Mouse (Mus musculus): ENCODE measurements around the gene Kcnc3.

Kcnc3 gene

GRCm38 (mm10) chr7:44590402-44591347 lies at the start of gene Kcnc3:
Gene Kcnc3 (plus strand): TSS chr7:44590664.
- peak; percentile 98 for DNase-seq

- no peak for DNase-seq
These were observed 47.9 kb upstream of the Kcnc3 start for GRCm38 (mm10) chr7:44542555-44542954.

- DNase-seq: no peak
These were observed 47.4 kb upstream of the Kcnc3 start for GRCm38 (mm10) chr7:44543071-44543470.

- DNase-seq: no peak
These were observed 44.2 kb upstream of the Kcnc3 start for GRCm38 (mm10) chr7:44546274-44546673.

- DNase-seq: no peak
These were observed 43.4 kb upstream of the Kcnc3 start for GRCm38 (mm10) chr7:44547041-44547440.

GRCm38 (mm10) chr7:44547725-44548124 lies 42.7 kb upstream of the Kcnc3 start:
- peak; percentile 55 for DNase-seq

- peak; percentile 100 for DNase-seq
These were observed 41.9 kb upstream of the Kcnc3 start, which contains the start of gene Pold1 for GRCm38 (mm10) chr7:44548497-44549087. Gene Pold1 (minus strand): TSS chr7:44548849.

- DNase-seq: peak; percentile 55
These were observed 40.6 kb upstream of the Kcnc3 start for GRCm38 (mm10) chr7:44549621-44550408.

- no peak for DNase-seq
These were observed 40.1 kb upstream of the Kcnc3 start for GRCm38 (mm10) chr7:44550409-44550678.

- peak; percentile 34 for DNase-seq
These were observed 39.2 kb upstream of the Kcnc3 start for GRCm38 (mm10) chr7:44551301-44551700.

- peak; percentile 50 for DNase-seq
These were observed 38.7 kb upstream of the Kcnc3 start for GRCm38 (mm10) chr7:44551731-44552130.

GRCm38 (mm10) chr7:44552141-44552908 lies 38.1 kb upstream of the Kcnc3 start:
- peak; percentile 41 for DNase-seq

GRCm38 (mm10) chr7:44553196-44553764 lies 37.2 kb upstream of the Kcnc3 start:
- no peak for DNase-seq

GRCm38 (mm10) chr7:44553826-44554225 lies 36.6 kb upstream of the Kcnc3 start, which contains the start of gene Nr1h2:
Gene Nr1h2 (minus strand): TSS chr7:44553951.
- peak; percentile 93 for DNase-seq

- no peak for DNase-seq
These were observed 32.8 kb upstream of the Kcnc3 start for GRCm38 (mm10) chr7:44557629-44558028.

- peak; percentile 89 for DNase-seq
These were observed 29.7 kb upstream of the Kcnc3 start for GRCm38 (mm10) chr7:44560435-44561400.

GRCm38 (mm10) chr7:44563284-44563683 lies 27.2 kb upstream of the Kcnc3 start:
- DNase-seq: no peak

GRCm38 (mm10) chr7:44564486-44564885 lies 26.0 kb upstream of the Kcnc3 start:
- DNase-seq: no peak

- no peak for DNase-seq
These were observed 25.1 kb upstream of the Kcnc3 start for GRCm38 (mm10) chr7:44565414-44565813.

GRCm38 (mm10) chr7:44568803-44569202 lies 21.7 kb upstream of the Kcnc3 start:
- no peak for DNase-seq

GRCm38 (mm10) chr7:44570989-44571388 lies 19.5 kb upstream of the Kcnc3 start:
- no peak for DNase-seq

All from cerebellum, adult 9-10 months (tissue).